Mouse (Mus musculus) hindbrain, embryonic 15.5 days (tissue): ENCODE data around the gene Myl9. TPM values are rescaled to one million over a fixed set of nuclear protein-coding genes. Genes with fewer than 3 reads are reported as not detected.

ENCODE experiments used
- ATAC-seq: fragments of 200-750 bp; cut with Nextera tagmentation; 2 replicates; pipeline ENCODE4 v1.8.0; 2017; ENCODE audit warnings: low read depth, moderate number of reproducible peaks, moderate TSS enrichment; ENCODE audit not compliant: low FRiP score
- H3K27ac ChIP-seq: fragments of 300-500 bp; sonication (generic); replicated peaks from 2 replicates; pipeline ENCODE4 v1.5.1; 2015; ENCODE audit warnings: mild to moderate bottlenecking, inconsistent platforms
- H3K27me3 ChIP-seq: fragments of 300-500 bp; sonication (generic); 2 replicates; pipeline ENCODE4 v1.6.1; 2015; ENCODE audit warnings: control low read depth, inconsistent platforms
- H3K36me3 ChIP-seq: fragments of 300-500 bp; sonication (generic); 2 replicates; pipeline ENCODE4 v1.6.1; 2015; ENCODE audit warnings: control low read depth, inconsistent platforms
- H3K4me1 ChIP-seq: fragments of 300-500 bp; sonication (generic); replicated peaks from 2 replicates; pipeline ENCODE4 v1.6.1; 2015; ENCODE audit warnings: control low read depth, inconsistent platforms
- H3K4me2 ChIP-seq: fragments of 300-500 bp; sonication (generic); 2 replicates; pipeline ENCODE4 v1.6.1; 2015; ENCODE audit warnings: moderate library complexity, mild to moderate bottlenecking, inconsistent platforms
- H3K4me3 ChIP-seq: fragments of 300-500 bp; sonication (generic); 2 replicates; pipeline ENCODE4 v1.5.1; 2015; ENCODE audit warnings: mild to moderate bottlenecking, inconsistent platforms
- H3K9ac ChIP-seq: fragments of 300-500 bp; sonication (generic); 2 replicates; pipeline ENCODE4 v1.6.1; 2015; ENCODE audit warnings: inconsistent platforms
- H3K9me3 ChIP-seq: fragments of 300-500 bp; sonication (generic); 2 replicates; pipeline ENCODE4 v1.6.1; 2016; ENCODE audit warnings: control low read depth, inconsistent platforms
- WGBS: fragments of 180-500 bp; shearing (Covaris S2); methylation state at CpG from one replicate; pipeline ENCODE4 v1.1.7; 2015; 5-methylcytosine and 5-hydroxymethylcytosine counted together
- polyA plus RNA-seq: library from polyadenylated mRNA; unstranded; fragments of >200 nt; fragmentation: Nextera tagmentation; extraction: Ambion mirVana; gene quantifications from 2 replicates; pipeline ENCODE4 v1.2.1, GENCODE M21; 2015

Myl9 gene
- polyA plus RNA-seq, 1 experiment from 2014 or later: 42.4 TPM

- H3K4me3 ChIP-seq: no peak overlapping the region
- no peak overlapping the region for H3K27ac ChIP-seq
- no peaks in the 10 kb centered on the region for H3K9me3 ChIP-seq
- no peak for ATAC-seq
- no peaks in the 10 kb centered on the region for H3K4me1 ChIP-seq
- H3K4me2 ChIP-seq: no peak overlapping the region
- H3K9ac ChIP-seq: no peak overlapping the region
- H3K27me3 ChIP-seq: no peaks in the 10 kb centered on the region
- 90% methylated on average over 8 of the region's 8 CpGs for WGBS
- peaks cover 37% of the 10 kb centered on the region for H3K36me3 ChIP-seq
Measured at GRCm38 (mm10) chr2:156765593-156765992, 9.6 kb upstream of the Myl9 start.

GRCm38 (mm10) chr2:156766227-156767019 is 8.8 kb upstream of the Myl9 start:
- H3K9me3 ChIP-seq: no peaks in the 10 kb centered on the region
- 73% methylated on average over 10 of the region's 10 CpGs for WGBS
- H3K4me3 ChIP-seq: no peak overlapping the region
- H3K4me2 ChIP-seq: no peak overlapping the region
- H3K9ac ChIP-seq: no peak overlapping the region
- H3K27me3 ChIP-seq: no peaks in the 10 kb centered on the region
- H3K4me1 ChIP-seq: no peaks in the 10 kb centered on the region
- H3K36me3 ChIP-seq: peaks cover 29% of the 10 kb centered on the region
- no peak for ATAC-seq
- no peak overlapping the region for H3K27ac ChIP-seq

- Histone ChIP-seq H3K9me3 (no peaks in the 10 kb centered on the region), H3K9ac (no peak overlapping the region), H3K27ac (no peak overlapping the region), H3K4me2 (no peak overlapping the region), H3K27me3 (no peaks in the 10 kb centered on the region), H3K4me1 (no peaks in the 10 kb centered on the region), H3K4me3 (no peak overlapping the region), H3K36me3 (peaks cover 22% of the 10 kb centered on the region)
- no peak for ATAC-seq
- 60% methylated on average over 5 of the region's 5 CpGs for WGBS
Measured at GRCm38 (mm10) chr2:156767108-156767507, 8.1 kb upstream of the Myl9 start.

- Histone ChIP-seq H3K9ac (no peak overlapping the region), H3K36me3 (0 out of 2 replicates have a peak, but pooled peaks cover under 1% of the 10 kb centered on the region), H3K27me3 (no peaks in the 10 kb centered on the region), H3K4me2 (no peak overlapping the region), H3K9me3 (no peaks in the 10 kb centered on the region), H3K4me1 (peaks cover 3% of the 10 kb centered on the region), H3K4me3 (no peak overlapping the region), H3K27ac (no peak overlapping the region)
- 88% methylated on average over 12 of the region's 12 CpGs for WGBS
- ATAC-seq: no peak
Measured at GRCm38 (mm10) chr2:156769274-156769673, 5.9 kb upstream of the Myl9 start.

- Histone ChIP-seq H3K4me2 (no peak overlapping the region), H3K9ac (no peak overlapping the region), H3K4me1 (peaks cover 21% of the 10 kb centered on the region), H3K4me3 (no peak overlapping the region), H3K27me3 (no peaks in the 10 kb centered on the region), H3K36me3 (no peaks in the 10 kb centered on the region), H3K27ac (no peak overlapping the region), H3K9me3 (no peaks in the 10 kb centered on the region)
- no peak for ATAC-seq
Measured at GRCm38 (mm10) chr2:156773470-156773869, 1.8 kb upstream of the Myl9 start.

- Histone ChIP-seq H3K9me3 (no peaks in the 10 kb centered on the region), H3K27ac (peak overlapping the region; percentile 69; the same call in 1 of the 2 replicates), H3K27me3 (no peaks in the 10 kb centered on the region), H3K4me3 (peak overlapping the region; percentile 35; the same call in 1 of the 2 replicates), H3K4me1 (peaks cover 21% of the 10 kb centered on the region), H3K9ac (peak overlapping the region; percentile 41), H3K4me2 (peak overlapping the region; percentile 78), H3K36me3 (no peaks in the 10 kb centered on the region)
- WGBS: 69% methylated on average over 13 of the region's 13 CpGs
- ATAC-seq: no peak
Measured at GRCm38 (mm10) chr2:156774035-156774737, 1.0 kb upstream of the Myl9 start.

- peak; percentile 15; the same call in 1 of the 2 replicates for ATAC-seq
- Histone ChIP-seq H3K4me2 (peak overlapping the region; percentile 78), H3K9me3 (no peaks in the 10 kb centered on the region), H3K4me1 (peaks cover 21% of the 10 kb centered on the region), H3K27me3 (no peaks in the 10 kb centered on the region), H3K4me3 (peak overlapping the region; percentile 35), H3K9ac (peak overlapping the region; percentile 41), H3K36me3 (no peaks in the 10 kb centered on the region), H3K27ac (no peak overlapping the region)
- WGBS: 31% methylated on average over 17 of the region's 17 CpGs
Measured at GRCm38 (mm10) chr2:156775455-156776435, 525 bp downstream of the Myl9 start.

GRCm38 (mm10) chr2:156776907-156777306 is 1.7 kb downstream of the Myl9 start:
- H3K4me2 ChIP-seq: no peak overlapping the region
- no peak overlapping the region for H3K4me3 ChIP-seq
- H3K36me3 ChIP-seq: no peaks in the 10 kb centered on the region
- ATAC-seq: no peak
- H3K27ac ChIP-seq: no peak overlapping the region
- H3K9ac ChIP-seq: no peak overlapping the region
- H3K4me1 ChIP-seq: peaks cover 21% of the 10 kb centered on the region
- no peaks in the 10 kb centered on the region for H3K27me3 ChIP-seq
- H3K9me3 ChIP-seq: no peaks in the 10 kb centered on the region
- WGBS: 93% methylated on average over 2 of the region's 2 CpGs

GRCm38 (mm10) chr2:156777326-156778004 is 2.2 kb downstream of the Myl9 start:
- H3K4me1 ChIP-seq: peaks cover 21% of the 10 kb centered on the region
- H3K9ac ChIP-seq: no peak overlapping the region
- 60% methylated on average over 7 of the region's 7 CpGs for WGBS
- H3K27ac ChIP-seq: no peak overlapping the region
- H3K36me3 ChIP-seq: no peaks in the 10 kb centered on the region
- H3K27me3 ChIP-seq: no peaks in the 10 kb centered on the region
- H3K9me3 ChIP-seq: no peaks in the 10 kb centered on the region
- H3K4me2 ChIP-seq: no peak overlapping the region
- no peak for ATAC-seq
- no peak overlapping the region for H3K4me3 ChIP-seq

GRCm38 (mm10) chr2:156778571-156778970 is 3.4 kb downstream of the Myl9 start:
- WGBS: 89% methylated on average over 8 of the region's 8 CpGs

GRCm38 (mm10) chr2:156779036-156779435 is 3.8 kb downstream of the Myl9 start:
- peaks cover 20% of the 10 kb centered on the region for H3K4me1 ChIP-seq
- no peak overlapping the region for H3K4me2 ChIP-seq
- H3K27me3 ChIP-seq: no peaks in the 10 kb centered on the region
- no peaks in the 10 kb centered on the region for H3K36me3 ChIP-seq
- WGBS: 80% methylated on average over 5 of the region's 5 CpGs
- ATAC-seq: no peak
- H3K9me3 ChIP-seq: no peaks in the 10 kb centered on the region
- H3K4me3 ChIP-seq: no peak overlapping the region
- no peak overlapping the region for H3K9ac ChIP-seq
- H3K27ac ChIP-seq: no peak overlapping the region

More at GRCm38 (mm10) chr2:156778571-156778970, 3.4 kb downstream of the Myl9 start:
- Histone ChIP-seq H3K36me3 (no peaks in the 10 kb centered on the region), H3K9me3 (no peaks in the 10 kb centered on the region), H3K27me3 (no peaks in the 10 kb centered on the region), H3K4me2 (no peak overlapping the region), H3K4me3 (no peak overlapping the region), H3K9ac (no peak overlapping the region), H3K4me1 (peaks cover 21% of the 10 kb centered on the region), H3K27ac (no peak overlapping the region)
- ATAC-seq: no peak
